Mouse (Mus musculus): ENCODE data around the gene Poc5. TPM values are rescaled to one million over a fixed set of nuclear protein-coding genes. Genes with fewer than 3 reads are reported as not detected.

Gene Poc5
- polyA plus RNA-seq (2017; shearing (Covaris generic)), result 25.1 TPM

GRCm38 (mm10) chr13:96388042-96388888, at the start of gene Poc5:
Poc5 (plus strand) TSS chr13:96388294.

Other genes with a start within 250 kb of the Poc5 start
- gene Ankdd1b, start 82.9 kb downstream of the Poc5 start, polyA plus RNA-seq (2017; shearing (Covaris generic)), result not detected
- not detected for gene Gm17622, start 102.4 kb downstream of the Poc5 start, polyA plus RNA-seq (2017; shearing (Covaris generic))
- gene Polk, start 154.3 kb downstream of the Poc5 start, polyA plus RNA-seq (2017; shearing (Covaris generic)), result 16.7 TPM
- 32.5 TPM for gene Col4a3bp, start 154.3 kb downstream of the Poc5 start, polyA plus RNA-seq (2017; shearing (Covaris generic))

All from CD4-positive, CD25-positive, alpha-beta regulatory T cell (primary cell).